Mouse (Mus musculus) layer of hippocampus, postnatal 10 days (tissue): ENCODE measurements at regions not wholly inside any gene's neighbourhood (a gene's known extent, or its start where the extent isn't known, plus 50 kb on each side); places are given as distances from the start of the nearest gene placed in this dataset.
A peak's percentile ranks its signal among the peaks of the same experiment; 100 is the strongest.

Experiments used
- DNase-seq, 2 experiments: peaks; one replicate each; pipeline ENCODE4 v3.0.0; 2021; ENCODE audit warnings: low spot score in 2 of 2

GRCm38 (mm10) chr12:13048168-13048727 is 106.5 kb upstream of the Mycn start:
- DNase-seq, result no peak

- no peak for DNase-seq
Observed at GRCm38 (mm10) chr12:13042934-13043333, 101.2 kb upstream of the Mycn start.

GRCm38 (mm10) chr12:13035108-13035741 is 93.5 kb upstream of the Mycn start:
- DNase-seq, result peak in 1 of 2 experiments; percentile 51

GRCm38 (mm10) chr12:13030333-13030732 is 88.6 kb upstream of the Mycn start:
- DNase-seq, result no peak

- no peak for DNase-seq
Observed at GRCm38 (mm10) chr12:13028086-13028485, 86.4 kb upstream of the Mycn start.

GRCm38 (mm10) chr12:13026041-13026580 is 84.4 kb upstream of the Mycn start:
- peak; percentile 43 to 51 for DNase-seq

GRCm38 (mm10) chr12:13024215-13024841 is 82.6 kb upstream of the Mycn start:
- no peak for DNase-seq

GRCm38 (mm10) chr12:13011023-13011761 is 69.5 kb upstream of the Mycn start:
- DNase-seq, result no peak

- no peak for DNase-seq
Observed at GRCm38 (mm10) chr12:13010405-13010804, 68.7 kb upstream of the Mycn start.

GRCm38 (mm10) chr12:13009470-13009869 is 67.8 kb upstream of the Mycn start:
- DNase-seq, result no peak

GRCm38 (mm10) chr12:13002703-13003102 is 61.0 kb upstream of the Mycn start:
- DNase-seq, result no peak

- DNase-seq, result no peak
Observed at GRCm38 (mm10) chr12:13002069-13002590, 60.4 kb upstream of the Mycn start.

- DNase-seq, result no peak
Observed at GRCm38 (mm10) chr12:12995974-12996361, 54.3 kb upstream of the Mycn start.

- DNase-seq, result no peak
Observed at GRCm38 (mm10) chr12:12995061-12995973, 53.6 kb upstream of the Mycn start.

- DNase-seq, result no peak
Observed at GRCm38 (mm10) chr12:12993894-12994714, 52.4 kb upstream of the Mycn start.
